Mouse (Mus musculus): ENCODE data around the gene Rab11fip3.

GRCm38 (mm10) chr17:25948051-25948450 lies 121.3 kb downstream of the Rab11fip3 start:
- TF ChIP-seq GATA1 (IDR thresholded peaks at IDR 0.05; ENCODE audit: borderline replicate concordance, low read length) (no peak), FLI1 (IDR thresholded peaks at IDR 0.05; ENCODE audit: low read length) (no peak)
